Mouse (Mus musculus): ENCODE results near the gene B4galnt1. TPM values are rescaled to one million over a fixed set of nuclear protein-coding genes. Genes with fewer than 3 reads are reported as not detected.

The B4galnt1 gene
- polyA plus RNA-seq, 1 experiment from 2014 or later: 8.7 TPM

DNA sequence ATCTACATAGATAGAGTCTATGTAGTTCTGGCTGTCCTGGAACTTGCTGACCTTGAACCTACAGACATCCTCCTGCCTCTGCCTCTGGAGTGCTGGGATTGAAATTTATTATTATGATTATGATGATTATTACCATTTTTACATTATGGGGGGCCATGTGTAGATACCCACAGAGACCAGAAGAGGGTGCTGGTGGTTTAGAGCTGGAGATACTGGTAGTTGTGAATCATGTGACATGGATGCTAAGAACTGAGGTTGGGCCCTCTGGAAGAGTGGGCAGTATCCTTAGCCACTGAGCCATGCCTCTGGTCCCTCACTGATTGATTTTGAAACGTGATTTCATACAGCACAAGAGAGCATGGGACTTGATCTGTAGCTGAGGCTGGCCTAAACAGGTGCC is 21.4 kb downstream of the B4galnt1 start:
- Histone ChIP-seq H3K4me1 (ENCODE audit: control insufficient read depth, insufficient read depth, low read length) (peaks cover 25% of the 10 kb centered on the region), H3K4me2 (replicated peaks; ENCODE audit: low read depth, low read length) (no peak overlapping the region), H3K27me3 (ENCODE audit: control insufficient read depth, insufficient read depth, low read length) (no peaks in the 10 kb centered on the region), H3K27ac (ENCODE audit: low read depth, low read length) (no peak overlapping the region), H3K9ac (ENCODE audit: low read depth, low read length) (no peak overlapping the region), H3K4me3 (ENCODE audit: low read length) (no peak overlapping the region), H3K36me3 (ENCODE audit: control insufficient read depth, insufficient read depth, low read length) (peaks cover 16% of the 10 kb centered on the region; the same call in 1 of the 2 replicates), H3K9me3 (ENCODE audit: control insufficient read depth, low read length) (no peaks in the 10 kb centered on the region)
- no peak for ATAC-seq (ENCODE audit: low FRiP score, low TSS enrichment)
- WGBS: 80% methylated on average over 1 of the region's 1 CpGs

DNA sequence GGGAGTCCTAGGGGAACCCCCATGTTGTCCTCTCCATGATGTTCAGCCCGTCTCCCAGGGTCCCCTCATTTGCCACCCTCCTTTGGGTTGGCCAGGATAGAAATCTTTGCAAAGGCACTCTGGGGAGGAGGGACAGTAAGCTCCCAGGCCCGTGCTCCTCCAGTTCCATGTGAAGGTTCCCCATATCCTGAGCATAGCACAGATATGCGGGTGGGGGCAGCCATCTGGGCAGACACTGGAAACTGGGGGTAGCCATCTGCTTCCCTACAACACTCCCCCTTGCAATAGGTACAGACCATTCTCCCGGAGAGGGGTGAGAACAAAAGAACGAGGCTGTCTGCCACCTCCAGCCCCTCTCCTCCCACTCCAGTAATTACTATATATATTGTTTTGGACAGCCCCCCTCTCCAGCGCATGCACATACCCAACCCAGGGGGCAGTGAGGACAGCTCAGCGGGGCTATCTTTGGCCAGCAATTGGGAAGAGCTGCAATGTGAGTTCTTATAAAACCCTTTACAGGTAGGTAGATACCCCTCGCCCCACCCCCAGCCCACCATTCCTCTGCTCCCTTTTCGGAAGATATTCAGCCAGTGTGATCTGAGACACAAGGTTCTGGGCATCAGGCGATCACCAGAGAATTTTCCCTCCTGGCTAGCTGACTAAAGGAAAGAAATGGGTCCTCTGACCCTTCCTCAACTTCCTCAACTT is 22.5 kb downstream of the B4galnt1 start:
- H3K4me3 ChIP-seq (ENCODE audit: low read length): peak overlapping the region; percentile 50
- H3K9me3 ChIP-seq (ENCODE audit: control insufficient read depth, low read length): no peaks in the 10 kb centered on the region
- H3K4me2 ChIP-seq (replicated peaks; ENCODE audit: low read depth, low read length): peak overlapping the region; percentile 94
- H3K9ac ChIP-seq (ENCODE audit: low read depth, low read length): peak overlapping the region; percentile 64
- ATAC-seq (ENCODE audit: low FRiP score, low TSS enrichment): no peak
- 31% methylated on average over 10 of the region's 10 CpGs for WGBS
- H3K36me3 ChIP-seq (ENCODE audit: control insufficient read depth, insufficient read depth, low read length): peaks cover 19% of the 10 kb centered on the region; the same call in 1 of the 2 replicates
- H3K4me1 ChIP-seq (ENCODE audit: control insufficient read depth, insufficient read depth, low read length): peaks cover 25% of the 10 kb centered on the region
- peak overlapping the region; percentile 92; the same call in 1 of the 2 replicates for H3K27ac ChIP-seq (ENCODE audit: low read depth, low read length)
- H3K27me3 ChIP-seq (ENCODE audit: control insufficient read depth, insufficient read depth, low read length): no peaks in the 10 kb centered on the region

DNA sequence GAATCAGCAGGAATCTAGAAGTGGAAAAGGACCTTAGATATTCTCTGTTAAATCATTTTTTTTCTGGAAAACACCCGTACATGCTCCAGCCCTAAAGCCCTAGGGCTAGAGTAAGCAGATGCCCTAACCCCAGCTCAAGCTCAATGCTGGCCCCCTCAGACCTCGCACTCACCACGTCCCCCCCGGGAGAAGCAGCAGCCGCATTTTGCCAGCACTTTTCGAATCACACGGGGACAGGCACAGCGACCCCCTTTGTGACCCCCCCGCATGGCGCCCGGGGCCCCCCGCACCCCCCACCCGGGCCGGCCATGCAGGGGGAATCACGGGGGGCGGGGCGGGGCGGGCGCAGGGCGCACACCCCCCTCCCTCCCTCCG is 23.0 kb downstream of the B4galnt1 start:
- ATAC-seq (ENCODE audit: low FRiP score, low TSS enrichment): no peak
- Histone ChIP-seq H3K36me3 (ENCODE audit: control insufficient read depth, insufficient read depth, low read length) (peaks cover 23% of the 10 kb centered on the region; the same call in 1 of the 2 replicates), H3K9me3 (ENCODE audit: control insufficient read depth, low read length) (no peaks in the 10 kb centered on the region), H3K4me2 (replicated peaks; ENCODE audit: low read depth, low read length) (peak overlapping the region; percentile 94), H3K4me1 (ENCODE audit: control insufficient read depth, insufficient read depth, low read length) (peaks cover 25% of the 10 kb centered on the region), H3K27ac (ENCODE audit: low read depth, low read length) (peak overlapping the region; percentile 92; the same call in 1 of the 2 replicates), H3K4me3 (ENCODE audit: low read length) (peak overlapping the region; percentile 50), H3K27me3 (ENCODE audit: control insufficient read depth, insufficient read depth, low read length) (no peaks in the 10 kb centered on the region), H3K9ac (ENCODE audit: low read depth, low read length) (peak overlapping the region; percentile 64)
- 0% methylated on average over 12 of the region's 21 CpGs for WGBS

DNA sequence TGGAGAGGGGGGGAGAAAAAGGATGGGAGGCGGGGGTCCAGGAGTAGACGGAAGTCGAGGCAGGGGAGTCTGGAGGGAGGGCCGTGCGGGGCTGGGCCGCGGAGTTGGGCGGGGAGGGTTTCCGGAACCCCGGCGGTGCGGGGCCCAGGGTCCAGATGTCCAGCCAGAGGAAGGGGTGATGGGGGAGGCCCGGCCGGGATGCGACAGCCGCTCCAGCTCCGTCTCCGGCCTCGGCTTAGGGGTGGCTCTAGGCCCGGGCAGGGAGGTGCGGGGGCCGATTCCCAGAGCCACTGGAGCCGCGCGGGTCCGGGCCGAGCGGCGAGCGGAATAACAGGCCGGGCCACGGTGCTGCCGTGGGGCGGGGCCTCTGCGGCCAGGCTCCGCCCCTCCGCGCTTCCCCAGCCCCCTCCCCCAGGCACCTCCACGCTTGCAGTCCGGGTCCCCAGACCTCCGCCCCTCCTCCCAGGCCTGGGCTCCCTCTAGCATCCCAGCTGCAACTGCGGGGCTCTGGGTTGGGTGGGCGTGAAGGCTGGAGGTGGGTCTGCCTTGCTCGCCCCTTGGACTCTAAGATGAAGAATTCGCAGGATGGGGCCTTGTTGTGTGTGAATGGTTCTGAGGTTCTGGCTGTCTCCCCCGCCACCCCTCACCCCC is 23.6 kb downstream of the B4galnt1 start:
- Histone ChIP-seq H3K9me3 (ENCODE audit: control insufficient read depth, low read length) (no peaks in the 10 kb centered on the region), H3K27me3 (ENCODE audit: control insufficient read depth, insufficient read depth, low read length) (no peaks in the 10 kb centered on the region), H3K9ac (ENCODE audit: low read depth, low read length) (peak overlapping the region; percentile 64), H3K4me1 (ENCODE audit: control insufficient read depth, insufficient read depth, low read length) (peaks cover 25% of the 10 kb centered on the region), H3K36me3 (ENCODE audit: control insufficient read depth, insufficient read depth, low read length) (peaks cover 24% of the 10 kb centered on the region; the same call in 1 of the 2 replicates), H3K4me2 (replicated peaks; ENCODE audit: low read depth, low read length) (peak overlapping the region; percentile 94), H3K4me3 (ENCODE audit: low read length) (peak overlapping the region; percentile 50), H3K27ac (ENCODE audit: low read depth, low read length) (peak overlapping the region; percentile 92)
- WGBS: under 1% methylated on average over 38 of the region's 46 CpGs
- ATAC-seq (ENCODE audit: low FRiP score, low TSS enrichment): peak; percentile 79

DNA sequence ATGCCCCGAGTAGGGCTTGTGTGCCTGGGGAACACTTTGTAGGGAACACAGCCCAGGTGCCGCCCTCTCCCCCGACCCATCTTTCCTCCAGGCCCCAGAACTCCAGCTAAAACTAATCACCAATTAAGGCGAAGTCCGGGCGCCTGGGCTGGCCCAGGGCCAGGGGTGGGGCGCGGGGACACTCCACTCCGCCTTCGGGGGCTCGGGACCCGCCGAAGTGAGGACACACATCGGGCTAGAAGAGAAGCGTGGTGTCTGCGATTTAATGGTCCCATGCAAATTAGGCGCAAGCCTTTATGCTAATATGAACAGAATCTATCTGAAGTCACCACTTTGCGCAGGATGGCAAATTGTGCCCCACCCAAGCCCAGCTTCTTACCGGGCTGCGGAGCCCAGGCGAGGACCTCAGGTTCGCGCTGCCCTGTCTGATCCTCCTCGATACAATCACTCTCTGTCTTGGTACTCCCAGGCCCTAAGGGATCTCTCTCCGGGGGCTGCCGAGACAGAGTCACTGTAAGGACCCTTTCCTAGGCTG is 24.2 kb downstream of the B4galnt1 start:
- Histone ChIP-seq H3K27me3 (ENCODE audit: control insufficient read depth, insufficient read depth, low read length) (no peaks in the 10 kb centered on the region), H3K4me2 (replicated peaks; ENCODE audit: low read depth, low read length) (peak overlapping the region; percentile 94), H3K27ac (ENCODE audit: low read depth, low read length) (peak overlapping the region; percentile 92), H3K9me3 (ENCODE audit: control insufficient read depth, low read length) (no peaks in the 10 kb centered on the region), H3K36me3 (ENCODE audit: control insufficient read depth, insufficient read depth, low read length) (peaks cover 24% of the 10 kb centered on the region; the same call in 1 of the 2 replicates), H3K4me1 (ENCODE audit: control insufficient read depth, insufficient read depth, low read length) (peaks cover 22% of the 10 kb centered on the region), H3K9ac (ENCODE audit: low read depth, low read length) (peak overlapping the region; percentile 64), H3K4me3 (ENCODE audit: low read length) (peak overlapping the region; percentile 50)
- ATAC-seq (ENCODE audit: low FRiP score, low TSS enrichment): peak; percentile 14
- WGBS: under 1% methylated on average over 26 of the region's 26 CpGs

DNA sequence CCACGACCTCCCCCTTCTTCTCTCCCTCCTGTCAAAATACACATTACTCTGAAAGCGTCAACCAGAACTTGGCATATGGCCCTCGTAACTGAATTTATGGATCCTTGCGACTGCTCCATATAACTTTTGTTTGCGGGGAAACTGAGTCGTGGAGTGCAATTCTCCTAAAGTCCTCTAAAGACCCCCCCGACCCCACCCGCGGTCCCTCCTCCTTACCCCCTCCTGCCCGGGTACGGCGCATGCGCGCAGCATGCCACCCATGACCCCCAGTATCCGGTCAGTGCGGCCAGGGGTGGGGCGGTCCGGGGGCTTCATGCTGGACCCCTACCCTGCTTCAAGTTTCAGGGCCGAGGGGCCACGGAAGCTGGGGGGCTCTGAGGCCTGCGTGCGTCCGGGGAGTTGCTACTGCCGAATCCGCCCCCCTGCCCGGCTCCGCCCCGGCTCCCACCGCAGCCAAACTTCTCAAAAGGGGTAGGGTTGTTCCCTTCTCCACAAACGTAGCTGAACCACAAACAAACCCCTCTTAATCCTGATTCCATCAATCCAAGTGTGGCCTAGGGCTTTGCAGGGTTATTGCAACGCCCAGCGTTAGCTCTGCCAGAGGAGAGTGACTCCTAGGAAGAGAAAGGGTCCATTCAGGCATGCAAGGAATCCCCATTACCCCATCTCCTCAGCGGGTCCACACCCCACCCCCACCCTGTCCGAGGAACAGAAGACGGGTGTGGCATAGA is 24.8 kb downstream of the B4galnt1 start, which contains the start of gene Arhgef25:
TSS of gene Arhgef25 (minus strand) at position 433 of the 731 bp plus-strand sequence.
- Histone ChIP-seq H3K4me3 (ENCODE audit: low read length) (peak within 1 kb of the TSS; percentile 50), H3K27ac (ENCODE audit: low read depth, low read length) (peak within 1 kb of the TSS; percentile 92), H3K9ac (ENCODE audit: low read depth, low read length) (peak within 1 kb of the TSS; percentile 64), H3K4me1 (ENCODE audit: control insufficient read depth, insufficient read depth, low read length) (peaks cover 23% of the 10 kb centered on the region; the same call in 1 of the 2 replicates), H3K36me3 (ENCODE audit: control insufficient read depth, insufficient read depth, low read length) (peaks cover 22% of the 10 kb centered on the region; the same call in 1 of the 2 replicates), H3K4me2 (replicated peaks; ENCODE audit: low read depth, low read length) (peak within 1 kb of the TSS; percentile 94), H3K9me3 (ENCODE audit: control insufficient read depth, low read length) (no peaks in the 10 kb centered on the region), H3K27me3 (ENCODE audit: control insufficient read depth, insufficient read depth, low read length) (no peaks in the 10 kb centered on the region)
- WGBS: 4% methylated on average over 35 of the region's 35 CpGs
- peak; percentile 41 for ATAC-seq (ENCODE audit: low FRiP score, low TSS enrichment)

DNA sequence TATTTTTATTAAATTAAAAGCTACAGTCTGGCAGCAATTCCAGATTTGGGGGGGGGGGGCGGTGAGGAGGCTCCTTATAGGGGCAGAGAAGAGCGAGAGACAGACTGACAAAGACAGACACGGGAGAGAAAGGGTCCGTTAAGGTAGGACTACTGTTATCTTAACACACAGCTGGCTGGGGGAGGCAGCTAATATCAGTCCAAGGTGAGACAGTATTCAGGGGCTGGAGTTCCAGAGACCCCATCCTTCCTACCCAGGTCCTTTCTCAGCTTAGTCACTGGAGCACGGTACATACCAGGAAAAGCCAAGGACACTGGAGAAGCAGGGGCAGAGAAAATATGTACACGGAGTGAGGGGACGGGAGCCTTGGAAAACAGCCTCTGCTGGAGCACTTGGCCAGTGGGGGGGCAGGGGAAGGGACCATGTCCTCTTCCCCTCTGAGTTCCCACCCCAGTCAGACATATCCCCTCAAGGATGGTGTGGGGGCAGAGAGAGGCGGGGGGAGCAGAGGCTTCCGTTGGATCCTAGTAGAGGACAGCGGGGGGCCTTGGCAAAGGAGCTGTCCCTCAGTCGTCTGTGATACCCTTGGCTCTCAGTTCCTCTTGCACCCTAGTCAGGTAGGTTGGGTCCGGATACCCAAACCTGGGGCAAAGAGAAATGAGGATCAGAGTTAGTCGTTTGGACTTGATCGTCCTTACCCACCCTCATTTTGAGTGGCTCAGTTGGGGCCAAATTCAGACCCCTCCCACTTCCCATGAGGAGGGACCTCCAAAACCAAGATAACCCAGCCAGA is 25.6 kb downstream of the B4galnt1 start:
- no peaks in the 10 kb centered on the region for H3K9me3 ChIP-seq (ENCODE audit: control insufficient read depth, low read length)
- peaks cover 24% of the 10 kb centered on the region; the same call in 1 of the 2 replicates for H3K4me1 ChIP-seq (ENCODE audit: control insufficient read depth, insufficient read depth, low read length)
- H3K36me3 ChIP-seq (ENCODE audit: control insufficient read depth, insufficient read depth, low read length): peaks cover 18% of the 10 kb centered on the region; the same call in 1 of the 2 replicates
- peak overlapping the region; percentile 94 for H3K4me2 ChIP-seq (replicated peaks; ENCODE audit: low read depth, low read length)
- 49% methylated on average over 14 of the region's 14 CpGs for WGBS
- H3K9ac ChIP-seq (ENCODE audit: low read depth, low read length): peak overlapping the region; percentile 64; the same call in 1 of the 2 replicates
- no peak for ATAC-seq (ENCODE audit: low FRiP score, low TSS enrichment)
- H3K4me3 ChIP-seq (ENCODE audit: low read length): peak overlapping the region; percentile 50
- H3K27me3 ChIP-seq (ENCODE audit: control insufficient read depth, insufficient read depth, low read length): no peaks in the 10 kb centered on the region
- H3K27ac ChIP-seq (ENCODE audit: low read depth, low read length): peak overlapping the region; percentile 92

All from kidney, embryonic 14.5 days (tissue).